Mouse (Mus musculus) hematopoietic stem cell, adult 5-6 weeks (primary cell): ENCODE measurements at regions not wholly inside any gene's neighbourhood (a gene's known extent, or its start where the extent isn't known, plus 50 kb on each side); places are given as distances from the start of the nearest gene placed in this dataset.
A peak's percentile ranks its signal among the peaks of the same experiment; 100 is the strongest.

Experiments used
- ATAC-seq, 2 experiments: fragments of 125-278 bp in 1 of 2; replicated peaks in 1 of 2; 2 replicates each; pipeline ENCODE4 v1.8.0; 2016 to 2017; ENCODE audit warnings: inconsistent platforms in 2 of 2, mild to moderate bottlenecking in 2 of 2, moderate number of reproducible peaks in 2 of 2, low read depth in 1 of 2, moderate TSS enrichment in 1 of 2; ENCODE audit not compliant: low FRiP score in 2 of 2, poor library complexity in 2 of 2, severe bottlenecking in 2 of 2, insufficient read depth in 1 of 2, low TSS enrichment in 1 of 2

DNA sequence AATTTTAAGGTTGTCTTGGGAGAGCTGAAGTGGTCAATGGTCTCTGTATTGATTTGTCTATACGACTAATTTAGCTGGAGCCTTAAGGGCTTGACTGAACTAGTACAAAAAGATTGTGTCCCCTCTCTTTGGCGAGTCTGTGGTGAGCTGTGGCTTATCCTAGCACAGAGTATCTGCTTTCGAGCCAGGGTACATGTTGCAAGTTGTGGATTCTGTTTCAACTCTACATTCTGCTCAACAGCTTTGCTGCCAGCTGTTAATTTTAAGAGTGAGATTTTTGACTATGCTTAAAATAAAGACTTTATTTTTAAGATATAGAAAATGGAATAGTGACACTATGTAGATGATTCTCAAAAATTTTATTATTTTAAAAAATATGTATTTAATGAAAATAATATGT lies 175.8 kb upstream of the Agbl1 start:
- ATAC-seq, result no peak

DNA sequence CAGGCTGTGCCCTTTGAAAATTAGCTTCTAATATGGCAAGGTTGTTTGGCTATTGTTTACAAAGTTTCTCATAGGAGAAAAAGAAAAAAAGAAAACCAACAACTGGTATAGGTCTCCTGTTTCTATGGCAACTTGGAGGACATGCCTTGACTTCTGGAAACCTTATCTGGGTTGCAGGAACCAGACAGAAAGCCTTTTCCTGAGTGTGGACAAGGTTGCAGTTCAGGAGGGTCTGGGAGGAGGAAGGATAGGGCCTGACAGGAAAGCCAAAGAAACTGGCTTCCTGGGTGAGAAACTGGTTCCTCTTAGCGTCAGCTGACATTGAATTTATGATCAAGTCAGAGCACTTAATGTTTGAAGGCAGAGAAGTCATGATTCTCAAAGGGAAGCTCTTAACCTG lies 130.5 kb upstream of the Agbl1 start:
- peak; percentile 94 to 99 for ATAC-seq

DNA sequence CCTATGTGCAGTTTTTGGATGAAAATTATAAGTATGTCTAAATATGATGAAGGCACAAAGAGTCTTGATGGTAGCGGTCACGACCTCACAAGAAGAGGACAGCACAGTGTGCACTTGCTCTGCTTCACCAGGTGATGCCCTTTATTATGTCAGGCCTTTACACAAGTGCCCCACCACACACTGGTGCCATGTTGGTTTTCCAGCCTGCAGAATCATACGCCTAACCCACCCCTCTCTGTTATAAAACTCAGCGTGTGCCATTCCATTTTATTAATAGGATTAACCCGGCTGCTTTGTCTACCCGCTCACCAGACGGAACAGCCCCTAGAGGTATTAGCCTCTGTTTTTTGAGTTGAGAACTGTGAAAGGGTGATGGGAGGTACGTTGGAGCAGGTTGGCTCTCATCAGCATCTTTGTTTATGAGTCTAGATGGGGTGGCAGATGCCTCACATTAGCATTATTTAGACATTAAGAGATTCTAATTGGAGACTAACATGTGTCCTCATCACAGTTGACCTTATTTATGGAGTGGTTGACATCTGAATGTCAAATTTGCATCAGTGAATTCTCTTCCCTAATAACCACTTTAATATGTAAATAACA lies 108.3 kb upstream of the Agbl1 start:
- no peak for ATAC-seq

DNA sequence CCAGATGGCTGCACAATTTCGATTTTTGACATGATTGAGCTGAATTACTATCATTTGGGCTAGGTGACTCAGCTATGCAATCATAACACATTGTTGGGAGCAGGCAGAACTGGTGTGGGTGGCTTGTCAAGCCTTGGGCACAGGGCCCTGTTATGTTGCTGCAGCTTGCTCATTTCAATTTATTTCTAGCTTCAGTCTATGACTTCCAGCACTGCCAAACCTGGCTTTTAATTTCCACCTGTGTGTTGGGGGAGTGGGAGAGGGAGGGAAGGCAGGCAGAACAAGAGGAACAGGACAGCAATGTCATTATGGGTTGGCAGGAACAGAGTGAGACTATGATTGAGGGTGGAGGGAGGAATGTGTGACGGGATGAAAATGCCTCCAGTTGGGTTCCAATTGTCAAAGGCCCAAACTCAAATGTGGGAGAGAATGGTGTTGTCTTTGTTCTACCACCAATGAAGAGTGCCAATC lies 102.0 kb upstream of the Agbl1 start:
- 0 out of 4 replicates have a peak, but pooled peaks of 1 of the 2 experiments have one; percentile 12 for ATAC-seq

DNA sequence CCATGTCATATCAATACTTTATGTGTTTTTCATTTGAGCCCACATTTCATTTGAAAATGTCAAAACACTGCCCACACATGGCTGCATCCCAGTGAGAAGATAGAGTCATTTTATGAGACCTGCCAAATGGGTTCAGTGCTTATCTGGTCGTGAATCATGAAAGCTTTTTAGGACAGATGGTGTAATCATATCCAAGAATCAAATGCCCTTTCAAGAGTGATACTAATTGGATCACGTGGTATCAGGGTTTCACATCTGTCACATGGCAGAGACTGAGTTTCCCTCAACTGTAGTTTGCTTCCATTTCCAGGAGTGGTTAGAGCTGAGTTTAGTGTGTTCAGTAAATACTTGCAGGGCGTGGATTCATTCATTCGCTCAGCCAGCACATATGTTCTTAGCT lies 87.2 kb upstream of the Agbl1 start:
- no peak for ATAC-seq

DNA sequence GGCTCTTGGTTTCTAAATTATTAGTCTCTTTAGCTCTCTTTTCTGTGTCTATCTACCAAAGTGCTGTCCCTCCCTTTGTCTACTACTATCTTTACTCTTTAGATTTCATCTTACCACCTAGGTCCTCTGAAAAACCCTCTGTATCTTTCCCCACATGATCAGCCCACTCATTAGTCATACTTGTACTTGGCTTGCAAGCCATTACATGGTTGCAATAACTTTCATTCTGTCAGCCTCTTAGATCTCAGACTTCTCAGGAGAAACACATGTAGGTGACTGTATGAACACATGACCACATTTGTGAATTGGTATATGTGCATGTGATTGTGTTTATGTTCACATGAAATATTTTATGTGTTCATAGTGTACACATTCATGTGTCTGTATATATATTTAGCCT lies 83.3 kb upstream of the Agbl1 start:
- no peak for ATAC-seq

DNA sequence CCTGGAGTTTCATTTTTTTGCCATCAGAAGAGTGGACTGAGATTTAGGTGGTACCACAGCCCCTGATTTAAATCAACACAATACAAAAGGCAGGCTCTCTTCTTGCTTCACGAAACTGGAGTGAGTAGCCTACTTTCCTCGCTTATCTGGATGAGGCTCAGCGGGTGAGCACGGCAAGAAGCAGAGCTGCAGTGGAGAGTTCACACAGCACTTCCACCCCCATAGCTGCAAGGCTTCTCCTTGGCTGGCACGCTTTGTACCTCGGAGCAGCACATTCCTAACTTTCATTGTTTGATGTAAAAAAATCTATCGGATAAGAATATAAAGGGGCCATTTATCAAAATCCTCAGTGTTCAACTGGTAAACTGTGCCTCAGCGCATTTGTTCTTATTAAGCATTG lies 72.8 kb upstream of the Agbl1 start:
- no peak for ATAC-seq

DNA sequence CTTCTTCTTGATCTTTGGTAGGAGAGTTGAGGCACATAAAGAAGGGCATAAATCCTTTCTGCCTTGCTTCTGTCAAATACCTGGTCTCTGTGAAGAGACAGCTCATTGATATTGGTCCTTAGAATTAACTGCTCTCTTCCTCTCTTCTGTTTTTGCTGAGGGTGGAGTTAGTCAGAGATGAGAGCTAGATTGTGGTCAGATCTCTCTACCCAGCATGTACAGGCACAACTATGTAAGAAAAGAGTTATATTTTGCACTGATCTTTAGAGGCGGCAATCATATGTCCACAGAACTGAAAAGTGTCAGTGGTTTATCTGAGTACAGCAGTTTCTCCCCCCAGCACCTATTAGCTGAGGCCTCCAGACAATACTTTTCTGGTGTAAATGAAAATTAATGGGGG lies 65.5 kb upstream of the Agbl1 start:
- no peak for ATAC-seq

DNA sequence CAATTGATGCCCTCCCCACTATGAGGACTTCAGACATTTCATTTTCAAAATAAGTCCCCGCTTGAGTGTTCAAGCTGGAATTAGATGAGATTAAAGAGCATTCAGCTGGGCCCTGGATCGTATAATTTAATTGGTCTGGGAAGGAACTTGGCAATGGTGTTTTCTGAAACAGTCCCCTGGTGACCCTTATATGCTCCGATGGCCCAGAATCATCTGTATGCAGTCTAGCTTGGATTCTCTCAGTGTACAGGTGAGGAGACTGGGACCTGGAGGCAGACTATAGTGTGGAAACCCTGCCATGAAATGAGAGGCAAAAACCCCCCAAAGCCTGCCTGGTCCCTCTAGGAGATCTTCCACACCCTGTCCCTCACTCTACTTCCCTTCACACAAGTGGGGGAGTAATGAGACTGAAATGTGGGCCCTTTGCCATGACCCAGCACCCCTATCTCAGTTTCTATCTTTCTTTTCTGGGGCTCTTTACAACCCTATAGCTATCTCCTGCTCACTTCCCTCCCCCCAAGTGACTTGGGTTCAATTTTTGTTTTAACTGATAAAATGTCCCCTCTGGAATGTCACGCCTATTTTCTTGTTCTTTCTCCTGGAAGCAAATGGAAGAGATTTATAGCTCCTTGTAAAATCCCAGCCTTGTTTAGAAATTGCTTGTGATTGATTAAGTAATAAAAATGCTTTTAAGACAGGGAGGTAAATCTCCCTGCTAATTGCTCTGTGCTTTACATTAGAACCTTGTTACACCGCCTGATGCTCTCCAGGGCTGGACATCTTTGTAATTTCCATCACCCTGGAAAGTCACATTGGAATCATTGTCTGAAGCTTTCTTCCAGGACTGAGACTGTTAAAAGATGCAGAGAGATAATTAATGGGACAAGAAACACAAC lies 64.7 kb upstream of the Agbl1 start:
- no peak for ATAC-seq

DNA sequence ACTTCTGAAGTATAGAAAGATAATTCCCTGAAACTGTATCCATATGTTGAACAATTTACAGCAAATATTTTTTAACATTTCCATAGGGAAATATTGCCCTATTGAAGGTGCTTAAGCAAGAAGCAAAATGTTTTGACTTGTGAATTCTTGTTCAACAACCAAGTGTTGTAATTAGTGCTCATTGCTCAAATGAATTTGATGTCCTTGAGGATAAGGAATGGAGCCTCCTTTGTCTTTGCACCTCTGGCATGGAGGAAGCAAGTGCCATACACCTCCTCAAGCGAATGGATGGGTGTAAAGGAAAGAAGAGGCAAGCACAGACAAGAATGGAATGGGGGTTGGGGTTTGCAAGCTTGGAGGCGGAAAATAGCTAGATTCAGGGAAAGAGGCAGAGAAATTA lies 59.2 kb upstream of the Agbl1 start:
- no peak for ATAC-seq

DNA sequence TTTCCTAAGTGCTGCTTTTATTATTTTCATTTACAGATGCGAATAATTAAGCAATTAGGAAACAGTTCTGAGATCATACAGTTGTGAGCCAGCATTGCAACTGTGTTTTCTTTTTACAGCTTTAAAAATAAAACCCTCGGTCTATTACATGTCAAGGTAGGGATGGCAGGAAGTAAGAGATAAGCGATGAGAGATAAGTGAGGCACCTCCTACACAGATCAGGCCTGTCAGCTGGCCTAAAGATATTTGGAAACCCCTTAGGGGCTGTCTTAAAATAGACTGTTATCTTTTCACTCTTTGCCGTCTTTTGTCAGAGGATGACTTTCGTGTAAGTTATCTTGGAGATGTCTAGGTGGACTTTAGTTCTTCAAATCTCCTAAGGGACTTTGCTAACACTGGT lies 53.5 kb upstream of the Agbl1 start:
- no peak for ATAC-seq

DNA sequence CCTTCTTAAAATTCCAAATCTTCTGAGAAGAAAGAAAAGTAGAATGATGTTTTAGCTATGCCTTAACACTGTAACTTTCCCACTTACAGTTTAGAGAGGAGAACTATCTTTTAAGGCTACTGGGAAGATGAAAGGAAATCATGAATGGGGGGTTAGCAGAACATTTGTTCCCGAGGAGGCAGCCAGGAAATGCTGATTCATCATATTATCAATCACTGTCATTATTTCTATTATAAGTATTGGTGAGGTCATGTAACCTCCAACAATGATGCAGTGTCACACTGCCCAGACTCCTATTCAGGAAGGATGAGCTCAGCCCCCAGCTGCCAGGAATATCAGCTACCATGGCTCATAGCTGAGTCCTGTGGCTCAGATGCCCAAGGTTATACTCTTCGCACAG lies 52.3 kb upstream of the Agbl1 start:
- ATAC-seq, result no peak
